In the genomic region with DNA sequence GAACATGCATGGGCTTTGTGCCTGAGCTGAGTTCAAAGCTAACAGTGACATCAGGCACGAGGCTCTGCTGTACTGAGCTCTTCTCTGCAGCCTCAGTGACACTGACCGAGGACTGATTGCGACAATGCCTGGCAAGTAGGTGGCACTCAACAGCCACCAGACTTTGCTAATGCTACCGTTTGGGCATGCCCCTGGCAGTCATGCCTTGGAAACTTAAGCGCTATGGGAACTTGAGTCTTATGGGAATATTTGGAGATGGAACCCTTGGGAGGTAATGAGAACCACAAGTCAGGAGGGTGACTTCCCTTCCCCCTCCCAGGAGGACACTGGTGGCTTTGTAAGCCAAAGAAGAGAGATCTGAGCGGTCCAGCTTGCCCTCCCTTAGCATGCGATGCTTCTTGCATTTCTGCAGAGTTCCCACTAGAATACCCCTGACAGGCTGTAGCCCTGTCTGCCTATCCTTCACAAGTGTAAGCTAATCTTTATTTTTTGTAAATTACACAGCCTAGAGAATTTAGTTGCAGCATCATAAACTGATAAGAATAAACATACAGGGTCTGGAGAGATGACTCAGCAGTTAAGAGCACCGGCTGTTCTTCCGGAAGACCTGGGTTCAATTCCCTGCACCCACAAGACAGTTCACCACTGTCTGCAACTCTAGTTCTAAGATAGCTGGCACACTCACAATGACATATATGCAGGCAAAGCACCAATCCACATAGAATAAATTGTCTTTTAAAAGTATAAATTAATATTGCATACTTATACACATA, we compare ENCODE assay signal across 9 mouse cellular contexts.
A peak's percentile ranks its signal among the peaks of the same experiment; 100 is the strongest.
DNase-seq lines count a peak whose midpoint lies in the region; ATAC-seq and TF ChIP-seq lines count a peak whose summit lies in the region.
"Had no signal": no experiment of that assay in that cellular context is flagged by ENCODE, and none has a peak within 500 bp of the region (broad histone marks: within the 10 kb centered on the region; RNA-seq: fewer than 3 reads in every experiment).

No protein-coding gene starts in this region.

- ATAC-seq in liver, embryonic 16.5 days (ENCODE audit: low read depth), result peak; percentile 49; the same call in 1 of the 2 replicates
- ATAC-seq in forebrain, embryonic 15.5 days (replicated peaks), result no peak

- no peaks in the 10 kb centered on the region for H3K36me3 ChIP-seq in liver, embryonic 16.5 days (ENCODE audit: control insufficient read depth, insufficient read depth)
- no peaks in the 10 kb centered on the region for H3K36me3 ChIP-seq in forebrain, embryonic 15.5 days
- H3K36me3 ChIP-seq: neural tube, embryonic 12.5 days had no signal

- H3K4me3 ChIP-seq in layer of hippocampus, adult 2 months, result no peak overlapping the region
- no peak overlapping the region for H3K4me3 ChIP-seq in liver, embryonic 16.5 days (ENCODE audit: low read depth, low read length)
- H3K4me3 ChIP-seq in forebrain, embryonic 15.5 days, result no peak overlapping the region
- H3K4me3 ChIP-seq: neural tube, embryonic 12.5 days had no signal

- 25% methylated on average over 9 of the region's 9 CpGs for WGBS in liver, embryonic 16.5 days (ENCODE audit: insufficient replicate concordance)
- 40% methylated on average over 9 of the region's 9 CpGs for WGBS in forebrain, embryonic 15.5 days

- no peaks in the 10 kb centered on the region for H3K4me1 ChIP-seq in liver, embryonic 16.5 days (ENCODE audit: control insufficient read depth, low read depth, low read length)
- H3K4me1 ChIP-seq in forebrain, embryonic 15.5 days, result peaks cover 3% of the 10 kb centered on the region; the same call in 1 of the 2 replicates
- H3K4me1 ChIP-seq: neural tube, embryonic 12.5 days had no signal

- no peak overlapping the region for H3K4me2 ChIP-seq in liver, embryonic 16.5 days (ENCODE audit: low read depth, low read length)
- H3K4me2 ChIP-seq in forebrain, embryonic 15.5 days (replicated peaks), result no peak overlapping the region
- H3K4me2 ChIP-seq: neural tube, embryonic 12.5 days had no signal

- H3K27ac ChIP-seq in layer of hippocampus, adult 2 months, result no peak overlapping the region
- no peak overlapping the region for H3K27ac ChIP-seq in liver, embryonic 16.5 days (ENCODE audit: low read length)
- H3K27ac ChIP-seq in forebrain, embryonic 15.5 days (replicated peaks), result no peak overlapping the region
- H3K27ac ChIP-seq: neural tube, embryonic 12.5 days had no signal

- H3K9me3 ChIP-seq in liver, embryonic 16.5 days (replicated peaks; ENCODE audit: control insufficient read depth, low read length), result no peaks in the 10 kb centered on the region
- H3K9me3 ChIP-seq in forebrain, embryonic 15.5 days, result no peaks in the 10 kb centered on the region
- H3K9me3 ChIP-seq: neural tube, embryonic 12.5 days had no signal

- no peak overlapping the region for H3K9ac ChIP-seq in liver, embryonic 16.5 days (ENCODE audit: low read depth, low read length)
- H3K9ac ChIP-seq in forebrain, embryonic 15.5 days (replicated peaks), result no peak overlapping the region
- H3K9ac ChIP-seq: neural tube, embryonic 12.5 days had no signal

- peak; percentile 52 for TF ChIP-seq CTCF in layer of hippocampus, adult 2 months (conservative IDR thresholded peaks at IDR 0.05)

- no peaks in the 10 kb centered on the region; the same call in 1 of the 2 replicates for H3K27me3 ChIP-seq in liver, embryonic 16.5 days (ENCODE audit: control insufficient read depth, insufficient read depth, low read depth, low read length)
- no peaks in the 10 kb centered on the region for H3K27me3 ChIP-seq in forebrain, embryonic 15.5 days
- H3K27me3 ChIP-seq: neural tube, embryonic 12.5 days had no signal

- no peak for DNase-seq in layer of hippocampus, adult 2 months (ENCODE audit: low spot score in 2 of 2)
- no peak for DNase-seq in layer of hippocampus, adult 9-10 months (ENCODE audit: low spot score)
- DNase-seq in MEL-GATA-1-ER (ENCODE audit: extremely low read depth, low read depth), result peak; percentile 72
- peak; percentile 15 for DNase-seq in cerebellum, adult 8-10 months
- DNase-seq in gastrocnemius, postnatal 4 days (ENCODE audit: low spot score in 2 of 2), result no peak
- no peak for DNase-seq in lung, postnatal 14 days

Comparison
In these comparisons a context has a peak if more than half of its experiments do, and no peak if none do; other contexts are left out.
1. DNase-seq: peak in MEL-GATA-1-ER (single experiment) and cerebellum, adult 8-10 months (single experiment); none in layer of hippocampus, adult 2 months (0 of 2), layer of hippocampus, adult 9-10 months (single experiment), gastrocnemius, postnatal 4 days (0 of 2) and lung, postnatal 14 days (single experiment).